Mouse (Mus musculus) MEL (cell line): Measurements from ENCODE around the gene Syt9.

Source experiments
- CTCF ChIP-seq, 3 experiments: IDR thresholded peaks in 2 of 3; conservative IDR thresholded peaks in 1 of 3; 2 replicates each; pipeline ENCODE4 v1.5.1; 2011 to 2012; ENCODE audit warnings: low read length in 3 of 3, low read depth in 2 of 3, mild to moderate bottlenecking in 2 of 3, improper control_type of control experiment in 1 of 3, inconsistent platforms in 1 of 3, mixed read lengths in 1 of 3, moderate library complexity in 1 of 3; ENCODE audit not compliant: control insufficient read depth in 1 of 3, insufficient read depth in 1 of 3, poor library complexity in 1 of 3, severe bottlenecking in 1 of 3
- ELF1 ChIP-seq: IDR thresholded peaks from 2 replicates; pipeline ENCODE4 v1.6.1; 2014; ENCODE audit warnings: low read depth, mild to moderate bottlenecking, inconsistent platforms, low read length, improper control_type of control experiment, moderate library complexity
- KAT2A ChIP-seq: conservative IDR thresholded peaks from 2 replicates; pipeline ENCODE4 v1.6.1; 2012; ENCODE audit warnings: low read depth, low read length, improper control_type of control experiment, inconsistent platforms
- NRF1 ChIP-seq: IDR thresholded peaks from 2 replicates; pipeline ENCODE4 v1.6.1; 2014; ENCODE audit warnings: low read depth, mild to moderate bottlenecking, inconsistent platforms, low read length, improper control_type of control experiment, moderate library complexity; ENCODE audit not compliant: poor library complexity, insufficient read depth, severe bottlenecking
- POLR2A ChIP-seq, 2 experiments: IDR thresholded peaks; 2 replicates each; pipeline ENCODE4 v1.6.1; 2011 to 2012; ENCODE audit warnings: low read length in 2 of 2, mild to moderate bottlenecking in 2 of 2, control low read depth in 1 of 2, improper control_type of control experiment in 1 of 2, low read depth in 1 of 2, moderate library complexity in 1 of 2; ENCODE audit not compliant: control insufficient read depth in 1 of 2, insufficient read depth in 1 of 2, poor library complexity in 1 of 2
- USF1 ChIP-seq: IDR thresholded peaks from 2 replicates; pipeline ENCODE4 v1.6.1; 2014; ENCODE audit warnings: low read depth, mild to moderate bottlenecking, inconsistent platforms, low read length, improper control_type of control experiment, moderate library complexity
- ZNF384 ChIP-seq: IDR thresholded peaks from 2 replicates; pipeline ENCODE4 v1.6.1; 2012; ENCODE audit warnings: low read depth, mild to moderate bottlenecking, inconsistent platforms, low read length, improper control_type of control experiment

DNA sequence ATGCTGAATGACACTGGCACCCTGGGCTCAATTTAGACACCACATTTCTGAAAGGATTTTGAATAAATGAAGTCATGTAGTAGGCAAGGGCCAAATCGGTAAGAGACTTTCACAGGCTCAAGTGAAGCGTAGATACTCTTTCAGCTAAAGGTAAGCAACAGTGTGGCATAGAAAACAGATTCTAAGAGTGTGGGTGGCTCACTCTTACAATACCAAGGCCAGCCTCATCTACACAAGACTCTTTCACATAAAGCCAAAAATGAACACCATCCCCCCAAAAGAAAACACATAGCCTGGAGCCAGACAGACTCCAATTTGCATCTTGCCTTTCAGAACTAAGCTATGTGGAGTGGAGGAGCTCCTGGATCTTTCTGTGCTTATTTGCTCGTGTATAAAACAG, 7.9 kb upstream of the Syt9 start:
- TF ChIP-seq ZNF384 (no peak), ELF1 (no peak), CTCF (IDR thresholded peaks at IDR 0.05 in 2 of 3, conservative IDR thresholded peaks at IDR 0.05 in 1 of 3; ENCODE audit: control insufficient read depth in 1 of 3, insufficient read depth in 1 of 3, low read depth in 2 of 3, low read length in 3 of 3, poor library complexity in 1 of 3, severe bottlenecking in 1 of 3) (no peak), NRF1 (no peak), KAT2A (no peak), USF1 (no peak), POLR2A (IDR thresholded peaks at IDR 0.05; ENCODE audit: control insufficient read depth in 1 of 2, insufficient read depth in 1 of 2, low read depth in 1 of 2, low read length in 2 of 2, poor library complexity in 1 of 2) (no peak)
